Mouse (Mus musculus) liver, adult 2 months (tissue): ENCODE measurements around the gene Tmem119.

Experiments used
- CTCF ChIP-seq: fragments of 200-500 bp; IDR thresholded peaks from 2 replicates; pipeline ENCODE4 v1.5.1; 2011; ENCODE audit warnings: low read depth, low read length, control low read depth
- POLR2A ChIP-seq: fragments of 200-500 bp; IDR thresholded peaks from 2 replicates; pipeline ENCODE4 v1.6.1; 2011; ENCODE audit warnings: low read length, control low read depth; ENCODE audit not compliant: insufficient read depth; ENCODE audit errors: extremely low read depth

GRCm38 (mm10) chr5:113813608-113814007, 13.3 kb upstream of the Tmem119 start:
- TF ChIP-seq CTCF (peak; percentile 67), POLR2A (no peak)
